Mouse (Mus musculus) testis, adult 2 months (tissue): Measurements from ENCODE around the gene Armc6.

Experiments
- CTCF ChIP-seq: fragments of 200-500 bp; IDR thresholded peaks from 2 replicates; pipeline ENCODE4 v1.5.1; 2012; ENCODE audit warnings: low read depth, mild to moderate bottlenecking, inconsistent platforms, low read length, moderate library complexity; ENCODE audit not compliant: control insufficient read depth, insufficient read depth, insufficient replicate concordance
- POLR2A ChIP-seq: fragments of 200-500 bp; IDR thresholded peaks from 2 replicates; pipeline ENCODE4 v1.6.1; 2012; ENCODE audit warnings: low read depth, mild to moderate bottlenecking, inconsistent platforms, low read length, moderate library complexity; ENCODE audit not compliant: control insufficient read depth

DNA sequence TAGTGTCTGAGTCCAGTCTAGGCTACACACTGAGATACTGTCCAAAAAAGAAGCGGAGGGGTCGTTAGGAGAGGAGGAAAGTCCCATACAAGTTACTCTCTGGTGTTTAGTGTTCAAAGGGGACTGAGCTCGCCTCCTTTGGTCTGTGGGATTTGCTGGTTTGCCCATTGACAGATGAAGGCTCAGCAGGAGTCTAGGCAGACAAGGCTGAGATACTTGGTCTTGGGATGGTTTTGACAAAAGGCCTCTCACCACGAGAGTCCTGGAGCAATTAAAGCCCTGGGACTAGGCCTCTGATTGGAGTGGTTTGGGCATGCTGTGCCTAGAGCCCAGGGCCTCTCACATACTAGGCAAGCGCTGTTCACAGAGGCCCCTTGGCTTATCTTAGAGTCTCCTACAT, 34.0 kb upstream of the Armc6 start:
- TF ChIP-seq POLR2A (no peak), CTCF (no peak)
